Mouse (Mus musculus): Measurements from ENCODE around the gene Tmem116. TPM values are rescaled to one million over a fixed set of nuclear protein-coding genes. Genes with fewer than 3 reads are reported as not detected.

Gene Tmem116
- polyA plus RNA-seq, 1 experiment: 0.93 TPM

DNA sequence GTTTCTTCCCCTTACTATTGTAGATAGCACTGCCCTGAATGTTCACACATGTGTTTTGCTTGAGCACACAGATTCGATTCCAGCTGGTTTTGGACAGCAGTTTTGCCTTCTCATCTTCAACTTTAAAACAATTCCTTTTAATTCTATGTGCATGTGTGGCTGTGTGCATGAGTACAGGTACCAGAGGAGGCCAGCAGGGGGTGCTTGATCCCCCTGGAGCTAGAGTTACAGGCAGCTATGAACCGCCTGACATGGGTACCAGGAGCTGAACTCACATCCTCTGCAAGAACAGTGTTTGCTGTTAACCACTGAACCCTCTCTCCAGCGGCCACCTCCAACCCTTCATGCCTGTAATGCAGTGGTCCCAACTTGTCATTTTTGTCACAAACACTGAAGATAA is 3.2 kb upstream of the Tmem116 start:
- Histone ChIP-seq H3K4me1 (peaks cover 53% of the 10 kb centered on the region), H3K4me3 (replicated peaks) (no peak overlapping the region)

DNA sequence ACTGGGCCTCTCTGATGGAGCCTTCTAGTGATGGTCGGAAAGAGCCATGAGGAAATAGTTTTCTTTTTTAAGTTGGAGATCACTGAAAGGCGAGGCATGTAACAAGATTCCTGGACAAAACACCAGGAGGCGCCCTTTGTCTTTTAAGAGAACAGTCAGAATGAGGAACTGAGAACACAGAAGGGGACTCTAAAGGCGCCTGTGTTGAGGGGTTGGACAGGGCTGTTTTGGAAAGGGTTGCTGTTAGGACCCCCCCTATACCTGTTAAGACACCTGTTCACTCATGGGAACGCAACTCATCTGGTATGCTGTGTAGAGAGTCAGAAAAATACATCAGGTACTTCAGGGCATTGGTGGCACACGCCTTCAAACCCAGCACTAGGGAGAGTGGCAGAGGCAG is 1.7 kb upstream of the Tmem116 start:
- peaks cover 59% of the 10 kb centered on the region for H3K36me3 ChIP-seq (replicated peaks; ENCODE audit: low read length)
- peaks cover 63% of the 10 kb centered on the region for H3K4me1 ChIP-seq
- TF ChIP-seq FLI1 (IDR thresholded peaks at IDR 0.05; ENCODE audit: low read length) (no peak), GATA1 (IDR thresholded peaks at IDR 0.05; ENCODE audit: borderline replicate concordance, low read length) (no peak)
- no peaks in the 10 kb centered on the region for H3K27me3 ChIP-seq (replicated peaks)
- H3K4me3 ChIP-seq (replicated peaks): peak overlapping the region; percentile 53
- H3K9me3 ChIP-seq: no peaks in the 10 kb centered on the region

More for the DNA sequence above, 3.2 kb upstream of the Tmem116 start:
- no peak for TF ChIP-seq GATA1 (IDR thresholded peaks at IDR 0.05; ENCODE audit: borderline replicate concordance, low read length)
- TF ChIP-seq FLI1 (IDR thresholded peaks at IDR 0.05; ENCODE audit: low read length): no peak
- Histone ChIP-seq H3K36me3 (replicated peaks; ENCODE audit: low read length) (peaks cover 65% of the 10 kb centered on the region), H3K27me3 (replicated peaks) (no peaks in the 10 kb centered on the region), H3K9me3 (no peaks in the 10 kb centered on the region)

- TF ChIP-seq FLI1 (IDR thresholded peaks at IDR 0.05; ENCODE audit: low read length): no peak
- no peak for TF ChIP-seq GATA1 (IDR thresholded peaks at IDR 0.05; ENCODE audit: borderline replicate concordance, low read length)
- Histone ChIP-seq H3K4me3 (replicated peaks) (peak overlapping the region; percentile 70), H3K27me3 (replicated peaks) (no peaks in the 10 kb centered on the region), H3K9me3 (no peaks in the 10 kb centered on the region), H3K4me1 (peaks cover 67% of the 10 kb centered on the region), H3K36me3 (replicated peaks; ENCODE audit: low read length) (peaks cover 54% of the 10 kb centered on the region)
These were observed 1.2 kb upstream of the Tmem116 start for GRCm38 (mm10) chr5:121450476-121450875.

DNA sequence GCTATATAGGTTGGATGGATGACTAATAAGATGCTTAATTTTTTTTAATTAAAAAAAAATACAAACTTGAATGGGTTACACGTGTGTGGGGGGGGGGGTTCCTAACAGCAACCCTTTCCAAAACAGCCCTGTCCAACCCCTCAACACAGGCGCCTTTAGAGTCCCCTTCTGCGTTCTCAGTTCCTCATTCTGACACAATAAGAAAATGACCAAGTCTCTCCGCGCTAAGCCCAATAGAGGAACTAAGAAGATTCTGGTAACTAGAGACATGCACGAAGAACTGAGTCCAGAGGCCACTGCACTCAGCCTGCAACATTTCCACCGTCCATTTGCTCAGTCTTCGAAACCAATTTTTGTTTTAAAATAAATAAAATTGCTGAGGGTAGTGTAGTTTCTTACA is 490 bp upstream of the Tmem116 start:
- no peaks in the 10 kb centered on the region for H3K9me3 ChIP-seq
- H3K4me3 ChIP-seq (replicated peaks): peak overlapping the region; percentile 100
- H3K36me3 ChIP-seq (replicated peaks; ENCODE audit: low read length): peaks cover 47% of the 10 kb centered on the region
- peaks cover 74% of the 10 kb centered on the region for H3K4me1 ChIP-seq
- no peaks in the 10 kb centered on the region for H3K27me3 ChIP-seq (replicated peaks)
- TF ChIP-seq FLI1 (IDR thresholded peaks at IDR 0.05; ENCODE audit: low read length) (no peak), GATA1 (IDR thresholded peaks at IDR 0.05; ENCODE audit: borderline replicate concordance, low read length) (no peak)

DNA sequence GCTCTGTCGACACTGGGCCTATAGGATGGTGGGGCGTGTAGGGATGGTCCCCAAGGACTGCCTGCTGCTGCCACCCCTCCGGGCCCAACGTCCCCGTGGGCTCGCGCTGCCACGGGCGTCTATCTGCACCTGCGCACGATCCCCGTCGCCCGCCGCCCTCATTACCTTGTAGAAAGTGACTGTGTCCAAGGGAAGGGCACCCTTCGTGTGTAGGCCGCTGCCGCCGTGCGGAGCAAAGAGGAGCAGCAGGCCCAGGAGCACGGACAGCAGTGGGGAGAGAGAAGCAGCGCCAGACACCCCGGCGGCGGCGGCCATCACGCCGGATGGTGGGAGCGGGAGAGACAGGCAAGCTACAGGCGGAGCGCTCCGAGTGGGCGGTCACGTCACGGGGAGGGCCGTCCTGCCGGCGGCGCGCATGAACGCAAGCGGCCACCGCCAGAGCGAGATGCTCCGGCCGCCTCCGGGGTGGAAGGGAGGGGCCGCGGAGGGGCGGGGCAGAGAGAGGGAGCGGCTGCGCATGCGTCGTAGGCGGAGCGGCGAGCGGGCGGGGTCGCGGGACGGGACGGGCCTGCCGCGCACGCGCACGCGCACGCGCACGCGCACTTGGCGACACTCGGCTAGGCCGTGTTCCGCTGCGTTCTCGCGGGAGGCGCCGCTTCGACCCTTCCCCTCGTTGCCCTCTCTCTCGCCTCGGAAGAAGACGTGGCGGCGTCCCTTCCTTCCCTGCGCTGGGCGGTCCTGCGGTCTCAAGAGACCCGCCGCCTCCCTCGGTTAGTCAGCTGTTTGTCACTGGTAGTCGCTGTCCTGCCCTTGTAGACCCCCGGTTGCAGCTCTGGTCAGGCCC is 555 bp downstream of the Tmem116 start, which contains the start of gene Erp29:
Gene Erp29, minus strand, starts transcription at position 481 of the 844 bp plus-strand sequence.
- TF ChIP-seq GATA1 (IDR thresholded peaks at IDR 0.05; ENCODE audit: borderline replicate concordance, low read length) (no peak), FLI1 (IDR thresholded peaks at IDR 0.05; ENCODE audit: low read length) (no peak)
- H3K36me3 ChIP-seq (replicated peaks; ENCODE audit: low read length): peaks cover 36% of the 10 kb centered on the region
- peaks cover 76% of the 10 kb centered on the region for H3K4me1 ChIP-seq

DNA sequence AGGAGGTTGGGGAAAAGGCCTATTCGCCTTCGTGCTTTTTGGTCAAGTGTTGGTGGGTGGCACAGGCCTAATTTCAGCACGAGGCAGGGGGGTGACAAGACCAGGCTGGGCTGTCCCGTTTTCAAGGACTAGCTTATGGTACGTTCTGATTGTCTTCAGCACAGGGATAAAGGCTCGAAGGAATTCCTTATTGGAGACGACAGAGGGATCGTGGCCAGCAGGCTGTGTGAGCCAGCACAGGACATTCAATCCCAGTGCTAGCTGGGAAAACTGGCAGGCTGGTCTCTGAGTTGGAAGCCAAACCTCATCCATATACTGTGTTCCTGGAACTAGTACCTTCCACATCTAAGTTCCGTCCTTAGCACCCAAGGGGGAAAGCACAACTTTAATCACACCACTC is 1.2 kb downstream of the Tmem116 start:
- Histone ChIP-seq H3K4me3 (replicated peaks) (peak overlapping the region; percentile 100), H3K9me3 (no peaks in the 10 kb centered on the region), H3K27me3 (replicated peaks) (no peaks in the 10 kb centered on the region), H3K36me3 (replicated peaks; ENCODE audit: low read length) (peaks cover 30% of the 10 kb centered on the region), H3K4me1 (peaks cover 76% of the 10 kb centered on the region)
- TF ChIP-seq FLI1 (IDR thresholded peaks at IDR 0.05; ENCODE audit: low read length) (no peak), GATA1 (IDR thresholded peaks at IDR 0.05; ENCODE audit: borderline replicate concordance, low read length) (no peak)

More for the DNA sequence above, 555 bp downstream of the Tmem116 start, which contains the start of gene Erp29:
- Histone ChIP-seq H3K27me3 (replicated peaks) (no peaks in the 10 kb centered on the region), H3K9me3 (no peaks in the 10 kb centered on the region), H3K4me3 (replicated peaks) (peak within 1 kb of the TSS; percentile 100)

GRCm38 (mm10) chr5:121453743-121454502 is 2.2 kb downstream of the Tmem116 start:
- Histone ChIP-seq H3K4me3 (replicated peaks) (peak overlapping the region; percentile 100), H3K36me3 (replicated peaks; ENCODE audit: low read length) (peaks cover 20% of the 10 kb centered on the region), H3K4me1 (peaks cover 66% of the 10 kb centered on the region), H3K9me3 (no peaks in the 10 kb centered on the region), H3K27me3 (replicated peaks) (no peaks in the 10 kb centered on the region)
- TF ChIP-seq FLI1 (IDR thresholded peaks at IDR 0.05; ENCODE audit: low read length): no peak
- no peak for TF ChIP-seq GATA1 (IDR thresholded peaks at IDR 0.05; ENCODE audit: borderline replicate concordance, low read length)

DNA sequence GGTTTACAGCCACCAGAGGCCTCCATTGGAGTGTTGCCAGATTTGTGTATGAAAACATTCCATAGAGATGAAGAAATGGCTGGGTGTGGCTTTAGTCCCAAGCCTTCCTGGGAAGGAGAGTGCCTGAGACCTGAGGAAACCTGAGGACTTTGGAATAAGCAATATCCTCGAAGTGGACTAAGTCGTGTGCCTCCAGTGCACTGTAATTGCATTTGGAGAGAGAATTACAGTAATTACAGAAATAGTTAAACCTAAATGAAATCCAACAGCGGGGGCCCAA is 2.8 kb downstream of the Tmem116 start:
- Histone ChIP-seq H3K4me1 (peaks cover 61% of the 10 kb centered on the region), H3K36me3 (replicated peaks; ENCODE audit: low read length) (peaks cover 14% of the 10 kb centered on the region), H3K27me3 (replicated peaks) (no peaks in the 10 kb centered on the region), H3K9me3 (no peaks in the 10 kb centered on the region), H3K4me3 (replicated peaks) (no peak overlapping the region)
- TF ChIP-seq GATA1 (IDR thresholded peaks at IDR 0.05; ENCODE audit: borderline replicate concordance, low read length) (no peak), FLI1 (IDR thresholded peaks at IDR 0.05; ENCODE audit: low read length) (no peak)

- H3K27me3 ChIP-seq (replicated peaks): peaks cover 5% of the 10 kb centered on the region
- H3K36me3 ChIP-seq (replicated peaks; ENCODE audit: low read length): peaks cover 8% of the 10 kb centered on the region
- TF ChIP-seq GATA1 (IDR thresholded peaks at IDR 0.05; ENCODE audit: borderline replicate concordance, low read length) (no peak), FLI1 (IDR thresholded peaks at IDR 0.05; ENCODE audit: low read length) (no peak)
- peaks cover 56% of the 10 kb centered on the region for H3K4me1 ChIP-seq
- peaks cover 6% of the 10 kb centered on the region for H3K9me3 ChIP-seq
- no peak overlapping the region for H3K4me3 ChIP-seq (replicated peaks)
These were observed 4.0 kb downstream of the Tmem116 start for GRCm38 (mm10) chr5:121455510-121456265.
